Mouse (Mus musculus): Measurements from ENCODE around the gene Rbfox1. TPM values are rescaled to one million over a fixed set of nuclear protein-coding genes. Genes with fewer than 3 reads are reported as not detected.

Gene Rbfox1
- polyA plus RNA-seq, 1 experiment from 2014 or later: 4.5 TPM

- WGBS: 56% methylated on average over 1 of the region's 1 CpGs
- Histone ChIP-seq H3K4me3 (replicated peaks; ENCODE audit: low read length) (no peak overlapping the region), H3K4me2 (ENCODE audit: low read depth, low read length) (no peak overlapping the region), H3K9me3 (replicated peaks; ENCODE audit: control insufficient read depth, low read length) (no peaks in the 10 kb centered on the region), H3K4me1 (ENCODE audit: control insufficient read depth, insufficient read depth, low read length) (no peaks in the 10 kb centered on the region), H3K27me3 (ENCODE audit: control insufficient read depth, insufficient read depth, low read length) (no peaks in the 10 kb centered on the region), H3K9ac (ENCODE audit: low read length) (no peak overlapping the region), H3K36me3 (ENCODE audit: control insufficient read depth, insufficient read depth, low read length) (no peaks in the 10 kb centered on the region), H3K27ac (ENCODE audit: low read length) (no peak overlapping the region)
- no peak for ATAC-seq (ENCODE audit: insufficient read depth, low FRiP score)
Measured at GRCm38 (mm10) chr16:7132434-7132833, 1247.3 kb downstream of the Rbfox1 start.

DNA sequence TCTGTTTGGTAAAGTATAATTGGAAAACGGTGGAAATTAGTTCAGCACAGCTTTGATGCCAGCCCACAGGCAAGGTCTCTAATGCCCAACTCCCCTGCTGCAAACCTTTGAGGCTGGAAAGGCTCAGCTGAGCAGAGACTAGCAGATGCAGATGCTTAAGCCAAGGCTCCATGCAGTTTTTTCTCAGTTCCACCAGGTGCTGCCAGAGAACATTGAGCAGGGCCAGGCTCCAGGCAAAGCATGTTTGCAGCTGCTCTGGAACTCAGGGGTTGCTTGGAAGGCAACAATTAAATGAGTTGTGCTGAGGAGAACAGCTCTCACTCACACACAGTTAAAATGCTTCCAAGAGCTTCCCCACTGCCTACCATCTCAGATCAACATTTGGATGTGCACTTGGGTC lies 1251.8 kb downstream of the Rbfox1 start:
- no peaks in the 10 kb centered on the region for H3K9me3 ChIP-seq (replicated peaks; ENCODE audit: control insufficient read depth, low read length)
- no peaks in the 10 kb centered on the region for H3K27me3 ChIP-seq (ENCODE audit: control insufficient read depth, insufficient read depth, low read length)
- no peak overlapping the region for H3K4me3 ChIP-seq (replicated peaks; ENCODE audit: low read length)
- no peak overlapping the region for H3K4me2 ChIP-seq (ENCODE audit: low read depth, low read length)
- H3K36me3 ChIP-seq (ENCODE audit: control insufficient read depth, insufficient read depth, low read length): no peaks in the 10 kb centered on the region
- no peak for ATAC-seq (ENCODE audit: insufficient read depth, low FRiP score)
- H3K4me1 ChIP-seq (ENCODE audit: control insufficient read depth, insufficient read depth, low read length): no peaks in the 10 kb centered on the region
- 62% methylated on average over 1 of the region's 1 CpGs for WGBS
- no peak overlapping the region for H3K27ac ChIP-seq (ENCODE audit: low read length)
- H3K9ac ChIP-seq (ENCODE audit: low read length): no peak overlapping the region

- H3K27me3 ChIP-seq (ENCODE audit: control insufficient read depth, insufficient read depth, low read length): no peaks in the 10 kb centered on the region
- no peak overlapping the region for H3K4me3 ChIP-seq (replicated peaks; ENCODE audit: low read length)
- no peak overlapping the region for H3K4me2 ChIP-seq (ENCODE audit: low read depth, low read length)
- no peaks in the 10 kb centered on the region for H3K36me3 ChIP-seq (ENCODE audit: control insufficient read depth, insufficient read depth, low read length)
- WGBS: 84% methylated on average over 2 of the region's 2 CpGs
- no peak overlapping the region for H3K9ac ChIP-seq (ENCODE audit: low read length)
- no peak for ATAC-seq (ENCODE audit: insufficient read depth, low FRiP score)
- no peaks in the 10 kb centered on the region for H3K4me1 ChIP-seq (ENCODE audit: control insufficient read depth, insufficient read depth, low read length)
- no peaks in the 10 kb centered on the region for H3K9me3 ChIP-seq (replicated peaks; ENCODE audit: control insufficient read depth, low read length)
- H3K27ac ChIP-seq (ENCODE audit: low read length): no peak overlapping the region
Measured at GRCm38 (mm10) chr16:7139480-7139879, 1254.3 kb downstream of the Rbfox1 start.

DNA sequence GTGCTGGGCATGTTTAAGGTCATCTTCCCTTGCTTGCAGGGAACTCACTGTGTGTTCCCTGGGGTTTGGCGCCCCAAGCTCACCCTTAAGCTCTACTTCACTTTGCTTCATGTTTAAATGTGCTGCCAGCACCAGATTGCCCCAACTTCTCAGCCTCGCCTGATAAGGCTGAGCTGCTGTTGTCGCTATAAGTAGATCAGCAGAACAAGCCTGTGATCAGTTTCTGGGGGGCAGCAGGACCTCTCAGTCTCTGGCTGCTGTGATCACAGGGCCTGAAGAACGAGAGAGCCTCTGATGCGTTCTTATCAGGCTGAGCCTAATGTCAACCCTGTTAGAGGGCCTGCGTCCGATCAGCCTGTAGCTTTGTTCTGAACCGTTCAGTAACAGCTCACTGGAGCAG lies 1255.8 kb downstream of the Rbfox1 start:
- no peak for ATAC-seq (ENCODE audit: insufficient read depth, low FRiP score)
- H3K4me1 ChIP-seq (ENCODE audit: control insufficient read depth, insufficient read depth, low read length): no peaks in the 10 kb centered on the region
- 67% methylated on average over 8 of the region's 8 CpGs for WGBS
- no peaks in the 10 kb centered on the region for H3K36me3 ChIP-seq (ENCODE audit: control insufficient read depth, insufficient read depth, low read length)
- H3K27me3 ChIP-seq (ENCODE audit: control insufficient read depth, insufficient read depth, low read length): no peaks in the 10 kb centered on the region
- no peak overlapping the region for H3K27ac ChIP-seq (ENCODE audit: low read length)
- H3K4me3 ChIP-seq (replicated peaks; ENCODE audit: low read length): no peak overlapping the region
- H3K9me3 ChIP-seq (replicated peaks; ENCODE audit: control insufficient read depth, low read length): no peaks in the 10 kb centered on the region
- no peak overlapping the region for H3K4me2 ChIP-seq (ENCODE audit: low read depth, low read length)
- H3K9ac ChIP-seq (ENCODE audit: low read length): no peak overlapping the region

- WGBS: 77% methylated on average over 10 of the region's 10 CpGs
- Histone ChIP-seq H3K27me3 (ENCODE audit: control insufficient read depth, insufficient read depth, low read length) (no peaks in the 10 kb centered on the region), H3K9me3 (replicated peaks; ENCODE audit: control insufficient read depth, low read length) (no peaks in the 10 kb centered on the region), H3K4me1 (ENCODE audit: control insufficient read depth, insufficient read depth, low read length) (peaks cover 2% of the 10 kb centered on the region; the same call in 1 of the 2 replicates), H3K4me2 (ENCODE audit: low read depth, low read length) (no peak overlapping the region), H3K9ac (ENCODE audit: low read length) (no peak overlapping the region), H3K27ac (ENCODE audit: low read length) (no peak overlapping the region), H3K36me3 (ENCODE audit: control insufficient read depth, insufficient read depth, low read length) (no peaks in the 10 kb centered on the region), H3K4me3 (replicated peaks; ENCODE audit: low read length) (no peak overlapping the region)
- no peak for ATAC-seq (ENCODE audit: insufficient read depth, low FRiP score)
Measured at GRCm38 (mm10) chr16:7145505-7145904, 1260.3 kb downstream of the Rbfox1 start.

GRCm38 (mm10) chr16:7146454-7146853 lies 1261.3 kb downstream of the Rbfox1 start:
- 56% methylated on average over 6 of the region's 6 CpGs for WGBS
- ATAC-seq (ENCODE audit: insufficient read depth, low FRiP score): no peak
- Histone ChIP-seq H3K27ac (ENCODE audit: low read length) (no peak overlapping the region), H3K4me1 (ENCODE audit: control insufficient read depth, insufficient read depth, low read length) (peaks cover 4% of the 10 kb centered on the region; the same call in 1 of the 2 replicates), H3K36me3 (ENCODE audit: control insufficient read depth, insufficient read depth, low read length) (no peaks in the 10 kb centered on the region), H3K4me3 (replicated peaks; ENCODE audit: low read length) (no peak overlapping the region), H3K9me3 (replicated peaks; ENCODE audit: control insufficient read depth, low read length) (no peaks in the 10 kb centered on the region), H3K27me3 (ENCODE audit: control insufficient read depth, insufficient read depth, low read length) (no peaks in the 10 kb centered on the region), H3K9ac (ENCODE audit: low read length) (no peak overlapping the region), H3K4me2 (ENCODE audit: low read depth, low read length) (no peak overlapping the region)

DNA sequence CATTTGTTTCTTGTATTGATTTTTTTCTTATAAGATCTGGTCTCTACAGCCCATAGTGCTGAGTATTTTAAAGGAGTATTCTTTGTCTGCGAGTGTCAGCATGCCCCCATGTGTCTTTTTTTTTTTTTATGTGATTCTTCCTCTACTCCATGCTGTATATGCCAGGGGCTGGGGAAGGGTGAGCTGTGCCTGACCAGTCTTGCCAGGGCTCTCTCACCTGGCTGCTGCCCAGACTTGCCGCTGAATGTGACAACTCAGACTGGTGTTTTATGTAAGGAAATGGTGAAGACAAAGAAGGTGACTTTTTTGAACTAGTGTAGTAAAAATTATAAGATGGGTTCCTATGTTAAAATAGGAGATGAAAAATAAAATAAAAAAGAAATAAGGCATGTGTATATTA lies 1262.7 kb downstream of the Rbfox1 start:
- no peak overlapping the region for H3K4me3 ChIP-seq (replicated peaks; ENCODE audit: low read length)
- H3K9me3 ChIP-seq (replicated peaks; ENCODE audit: control insufficient read depth, low read length): no peaks in the 10 kb centered on the region
- no peaks in the 10 kb centered on the region for H3K27me3 ChIP-seq (ENCODE audit: control insufficient read depth, insufficient read depth, low read length)
- peaks cover 4% of the 10 kb centered on the region; the same call in 1 of the 2 replicates for H3K4me1 ChIP-seq (ENCODE audit: control insufficient read depth, insufficient read depth, low read length)
- ATAC-seq (ENCODE audit: insufficient read depth, low FRiP score): peak; percentile 52; the same call in 1 of the 2 replicates
- H3K9ac ChIP-seq (ENCODE audit: low read length): no peak overlapping the region
- H3K36me3 ChIP-seq (ENCODE audit: control insufficient read depth, insufficient read depth, low read length): no peaks in the 10 kb centered on the region
- no peak overlapping the region for H3K27ac ChIP-seq (ENCODE audit: low read length)
- H3K4me2 ChIP-seq (ENCODE audit: low read depth, low read length): no peak overlapping the region
- 81% methylated on average over 2 of the region's 2 CpGs for WGBS

DNA sequence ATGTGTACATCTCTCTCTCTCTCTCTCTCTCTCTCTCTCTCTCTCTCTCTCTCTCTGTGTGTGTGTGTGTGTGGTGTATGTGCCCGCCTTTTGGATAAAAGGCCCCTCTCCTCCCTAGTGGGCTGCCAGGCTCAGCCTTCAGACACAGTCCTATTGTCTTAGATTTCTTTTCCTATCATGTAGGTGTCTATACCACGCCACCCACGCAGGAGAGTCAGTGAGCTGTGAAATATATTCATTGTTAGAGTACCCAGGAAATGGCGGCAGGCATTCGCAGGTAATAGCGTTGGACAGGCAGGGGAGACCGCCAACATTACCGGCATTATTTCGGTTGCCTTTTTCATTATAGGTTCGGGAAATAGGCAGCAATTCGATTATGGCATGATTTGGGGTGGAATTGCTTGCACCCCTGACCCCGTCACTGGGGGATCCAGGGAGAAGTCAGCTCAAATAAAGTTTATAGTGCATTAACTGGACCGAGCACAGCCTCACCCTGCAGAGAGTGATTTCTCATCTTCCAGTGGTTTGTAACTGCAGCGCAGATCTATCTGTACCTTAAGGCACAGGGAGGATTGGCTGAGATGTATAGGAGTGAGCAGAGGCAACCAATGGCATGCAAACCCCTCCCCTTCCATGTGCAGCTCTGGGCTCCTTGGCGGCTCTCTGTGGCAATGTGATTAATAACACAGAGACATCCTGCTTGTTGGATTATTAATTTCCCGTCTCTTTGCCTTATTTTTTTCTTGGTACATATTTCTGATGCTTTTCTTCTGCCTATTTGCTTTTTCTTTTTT lies 1264.1 kb downstream of the Rbfox1 start:
- no peaks in the 10 kb centered on the region for H3K9me3 ChIP-seq (replicated peaks; ENCODE audit: control insufficient read depth, low read length)
- H3K4me1 ChIP-seq (ENCODE audit: control insufficient read depth, insufficient read depth, low read length): peaks cover 4% of the 10 kb centered on the region; the same call in 1 of the 2 replicates
- peak; percentile 75; the same call in 1 of the 2 replicates for ATAC-seq (ENCODE audit: insufficient read depth, low FRiP score)
- no peak overlapping the region for H3K27ac ChIP-seq (ENCODE audit: low read length)
- no peaks in the 10 kb centered on the region for H3K36me3 ChIP-seq (ENCODE audit: control insufficient read depth, insufficient read depth, low read length)
- H3K27me3 ChIP-seq (ENCODE audit: control insufficient read depth, insufficient read depth, low read length): no peaks in the 10 kb centered on the region
- WGBS: 65% methylated on average over 16 of the region's 16 CpGs
- no peak overlapping the region for H3K9ac ChIP-seq (ENCODE audit: low read length)
- no peak overlapping the region for H3K4me3 ChIP-seq (replicated peaks; ENCODE audit: low read length)
- peak overlapping the region; percentile 23 for H3K4me2 ChIP-seq (ENCODE audit: low read depth, low read length)

GRCm38 (mm10) chr16:7150201-7150791 lies 1265.1 kb downstream of the Rbfox1 start:
- Histone ChIP-seq H3K4me1 (ENCODE audit: control insufficient read depth, insufficient read depth, low read length) (peaks cover 4% of the 10 kb centered on the region; the same call in 1 of the 2 replicates), H3K27me3 (ENCODE audit: control insufficient read depth, insufficient read depth, low read length) (no peaks in the 10 kb centered on the region), H3K36me3 (ENCODE audit: control insufficient read depth, insufficient read depth, low read length) (no peaks in the 10 kb centered on the region), H3K4me2 (ENCODE audit: low read depth, low read length) (peak overlapping the region; percentile 23), H3K4me3 (replicated peaks; ENCODE audit: low read length) (no peak overlapping the region), H3K9ac (ENCODE audit: low read length) (no peak overlapping the region), H3K9me3 (replicated peaks; ENCODE audit: control insufficient read depth, low read length) (no peaks in the 10 kb centered on the region), H3K27ac (ENCODE audit: low read length) (peak overlapping the region; percentile 0; the same call in 1 of the 2 replicates)
- WGBS: 21% methylated on average over 8 of the region's 8 CpGs
- ATAC-seq (ENCODE audit: insufficient read depth, low FRiP score): peak; percentile 78

Data from stomach, embryonic 16.5 days (tissue).